Mouse (Mus musculus) embryonic fibroblast, embryonic 13.5 days (primary cell): ENCODE measurements around the gene Prune2.

Source experiments
- CTCF ChIP-seq: IDR thresholded peaks from 2 replicates; pipeline ENCODE4 v1.5.1; 2011; ENCODE audit warnings: mild to moderate bottlenecking, control low read depth, low read length, moderate library complexity, borderline replicate concordance; ENCODE audit not compliant: insufficient read depth
- POLR2A ChIP-seq: IDR thresholded peaks from 2 replicates; pipeline ENCODE4 v1.6.1; 2011; ENCODE audit warnings: low read depth, mild to moderate bottlenecking, control low read depth, low read length, moderate library complexity

GRCm38 (mm10) chr19:17096338-17096737 is 140.4 kb downstream of the Prune2 start:
- TF ChIP-seq CTCF (no peak), POLR2A (no peak)
